Mouse (Mus musculus) lung, postnatal 0 days (tissue): ENCODE measurements around the gene Tmem117.

ENCODE experiments used
- CTCF ChIP-seq: IDR thresholded peaks from 2 replicates; pipeline ENCODE4 v1.5.1; 2016; ENCODE audit warnings: antibody characterized with exemption, mild to moderate bottlenecking
- EP300 ChIP-seq: IDR thresholded peaks from 2 replicates; pipeline ENCODE4 v1.6.1; 2016; ENCODE audit warnings: antibody characterized with exemption, mild to moderate bottlenecking, control low read depth

- TF ChIP-seq EP300, result no peak
- TF ChIP-seq CTCF, result no peak
Observed at GRCm38 (mm10) chr15:94659112-94659437, 30.0 kb downstream of the Tmem117 start.
